15 mouse cellular contexts compared by ENCODE assay signal in genomic region chr6:91044628-91045331, GRCm38 (mm10). TPM values are rescaled to one million over a fixed set of nuclear protein-coding genes. Genes with fewer than 3 reads are reported as not detected.
DNase-seq lines count a peak whose midpoint lies in the region; ATAC-seq lines count a peak whose summit lies in the region.
"Had no signal": no experiment of that assay in that cellular context is flagged by ENCODE, and none has a peak within 500 bp of the region (broad histone marks: within the 10 kb centered on the region; RNA-seq: fewer than 3 reads in every experiment).

No protein-coding gene starts in this region.

- H3K9ac ChIP-seq in intestine, embryonic 16.5 days (ENCODE audit: low read depth, low read length): no peak overlapping the region
- H3K9ac ChIP-seq: forebrain, embryonic 12.5 days; hindbrain, embryonic 12.5 days had no signal

- no peak overlapping the region for H3K4me3 ChIP-seq in intestine, embryonic 16.5 days (ENCODE audit: low read length)
- H3K4me3 ChIP-seq: forebrain, embryonic 12.5 days; hindbrain, embryonic 12.5 days; layer of hippocampus, adult 2 months; megakaryocyte, embryonic 14.5 days; myocyte had no signal

- H3K9me3 ChIP-seq in intestine, embryonic 16.5 days (ENCODE audit: control insufficient read depth, low read length): no peaks in the 10 kb centered on the region
- H3K9me3 ChIP-seq: forebrain, embryonic 12.5 days; hindbrain, embryonic 12.5 days; megakaryocyte, embryonic 14.5 days had no signal

- no peak overlapping the region for H3K4me2 ChIP-seq in intestine, embryonic 16.5 days (ENCODE audit: low read depth, low read length)
- H3K4me2 ChIP-seq: forebrain, embryonic 12.5 days; hindbrain, embryonic 12.5 days had no signal

- H3K27ac ChIP-seq in intestine, embryonic 16.5 days (ENCODE audit: low read length): no peak overlapping the region
- H3K27ac ChIP-seq: forebrain, embryonic 12.5 days; hindbrain, embryonic 12.5 days; layer of hippocampus, adult 2 months had no signal

- H3K4me1 ChIP-seq in intestine, embryonic 16.5 days (ENCODE audit: control insufficient read depth, insufficient read depth, low read length): no peaks in the 10 kb centered on the region

- ATAC-seq in intestine, embryonic 16.5 days: peak; percentile 28; the same call in 1 of the 2 replicates

- 52% methylated on average over 6 of the region's 6 CpGs for whole genome bisulfite sequencing in intestine, embryonic 16.5 days

- no peaks in the 10 kb centered on the region; the same call in 1 of the 2 replicates for H3K36me3 ChIP-seq in intestine, embryonic 16.5 days (ENCODE audit: control insufficient read depth, insufficient read depth, low read length)

- no peaks in the 10 kb centered on the region for H3K27me3 ChIP-seq in intestine, embryonic 16.5 days (replicated peaks; ENCODE audit: control insufficient read depth, insufficient read depth, low read length)
- H3K27me3 ChIP-seq: forebrain, embryonic 12.5 days; hindbrain, embryonic 12.5 days; megakaryocyte, embryonic 14.5 days had no signal

- peak; percentile 6 to 22 for DNase-seq in heart, adult 18-20 months
- no peak for DNase-seq in heart, postnatal 36 days
- DNase-seq in retina, postnatal 1 day: peak; percentile 42
- DNase-seq in retina, embryonic 14.5 days (ENCODE audit: low spot score): no peak
- DNase-seq in lung, postnatal 10 days: no peak
- DNase-seq in spleen, postnatal 14 days (ENCODE audit: low spot score in 2 of 2): no peak
- DNase-seq in layer of hippocampus, adult 9-10 months (ENCODE audit: low spot score): no peak
- DNase-seq: adrenal gland, postnatal 36 days; lung, adult 18-20 months had no signal

- intact Hi-C loops in heart, postnatal 36 days (cut with DNase I): no loop called here

RNA-seq across cellular contexts. Expression of gene Iqsec1, which starts 56.3 kb away (rescaled TPM):
- 100 to 1,000 TPM; 133 to 153 TPM for total RNA-seq in heart, adult 18-20 months (2021)
- 100 to 1,000 TPM; 135 to 142 TPM for total RNA-seq in heart, postnatal 36 days (2021)
- polyA plus RNA-seq in intestine, embryonic 16.5 days (2015; fragmentation: Nextera tagmentation; extraction: Ambion mirVana): 6.4 and 7.3 TPM in 2 replicates

Comparison
In these comparisons a context has a peak if more than half of its experiments do, and no peak if none do; other contexts are left out.
1. DNase-seq: peak in heart, adult 18-20 months (2 of 2) and retina, postnatal 1 day (single experiment); none in heart, postnatal 36 days (0 of 2), retina, embryonic 14.5 days (single experiment), lung, postnatal 10 days (single experiment), spleen, postnatal 14 days (0 of 2) and layer of hippocampus, adult 9-10 months (single experiment).